ENCODE assay signal across 14 mouse cellular contexts in the genomic region with DNA sequence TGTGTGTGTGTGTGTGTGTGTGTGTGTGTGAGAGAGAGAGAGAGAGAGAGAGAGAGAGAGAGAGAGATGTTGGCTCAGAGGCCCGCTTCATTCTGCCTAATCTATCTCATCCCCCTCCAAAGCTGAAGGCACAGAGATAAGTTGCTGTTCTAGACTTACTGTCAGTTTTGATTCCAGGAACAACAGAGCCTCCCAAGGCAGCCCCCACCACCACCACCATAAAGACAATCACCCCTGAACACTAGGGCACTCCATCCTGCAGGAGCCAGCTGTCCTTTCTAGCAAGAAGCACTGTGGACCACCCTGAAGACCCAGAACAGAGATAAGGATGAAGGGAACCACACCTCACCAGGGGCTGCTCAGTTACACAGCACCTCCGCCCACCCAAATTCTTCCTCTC. TPM values are rescaled to one million over a fixed set of nuclear protein-coding genes. Genes with fewer than 3 reads are reported as not detected.
DNase-seq lines count a peak whose midpoint lies in the region; ATAC-seq and TF ChIP-seq lines count a peak whose summit lies in the region.
"Had no signal": no experiment of that assay in that cellular context is flagged by ENCODE, and none has a peak within 500 bp of the region (broad histone marks: within the 10 kb centered on the region; RNA-seq: fewer than 3 reads in every experiment).

No protein-coding gene starts in this region.

- H3K27ac ChIP-seq in heart, embryonic 15.5 days = peak overlapping the region; percentile 14; the same call in 1 of the 2 replicates
- H3K27ac ChIP-seq in heart, adult 2 months = no peak overlapping the region
- H3K27ac ChIP-seq in liver, embryonic 15.5 days (replicated peaks) = peak overlapping the region; percentile 71
- H3K27ac ChIP-seq in gastrocnemius, adult 2 months = no peak overlapping the region
- H3K27ac ChIP-seq: hindbrain, embryonic 15.5 days; kidney, embryonic 15.5 days; macrophage; stomach, postnatal 0 days had no signal

- TF ChIP-seq EP300 in heart, adult 2 months (IDR thresholded peaks at IDR 0.05; ENCODE audit: insufficient read depth, low read depth, low read length) = no peak

- peaks cover 62% of the 10 kb centered on the region for H3K4me1 ChIP-seq in heart, embryonic 15.5 days (replicated peaks)
- peaks cover 15% of the 10 kb centered on the region for H3K4me1 ChIP-seq in heart, adult 2 months (ENCODE audit: control insufficient read depth, insufficient read depth, low read length)
- peaks cover 92% of the 10 kb centered on the region for H3K4me1 ChIP-seq in G1E (ENCODE audit: insufficient read depth, low read depth, low read length)
- H3K4me1 ChIP-seq in liver, embryonic 15.5 days (replicated peaks) = peaks cover 96% of the 10 kb centered on the region

- H3K4me2 ChIP-seq in heart, embryonic 15.5 days = no peak overlapping the region
- H3K4me2 ChIP-seq in liver, embryonic 15.5 days = peak overlapping the region; percentile 47
- H3K4me2 ChIP-seq: hindbrain, embryonic 15.5 days; kidney, embryonic 15.5 days had no signal

- no peak for TF ChIP-seq CTCF in heart, adult 2 months (IDR thresholded peaks at IDR 0.05)
- TF ChIP-seq CTCF in G1E (IDR thresholded peaks at IDR 0.05; ENCODE audit: low read depth, low read length) = no peak
- no peak for TF ChIP-seq CTCF in gastrocnemius, adult 2 months (IDR thresholded peaks at IDR 0.05)

- H3K79me2 ChIP-seq in heart, adult 2 months (replicated peaks; ENCODE audit: control insufficient read depth, insufficient read depth, low read length) = no peaks in the 10 kb centered on the region; the same call in 1 of the 2 replicates

- H3K9ac ChIP-seq in heart, embryonic 15.5 days = no peak overlapping the region
- no peak overlapping the region for H3K9ac ChIP-seq in heart, adult 2 months (ENCODE audit: low read depth, low read length)
- H3K9ac ChIP-seq in liver, embryonic 15.5 days = no peak overlapping the region
- H3K9ac ChIP-seq: hindbrain, embryonic 15.5 days; kidney, embryonic 15.5 days had no signal

- 49% methylated on average over 2 of the region's 2 CpGs for WGBS in heart, embryonic 15.5 days
- WGBS in heart, adult 2 months = 77% methylated on average over 2 of the region's 2 CpGs
- 37% methylated on average over 2 of the region's 2 CpGs for WGBS in liver, embryonic 15.5 days (ENCODE audit: insufficient replicate concordance)

- no peaks in the 10 kb centered on the region for H3K27me3 ChIP-seq in heart, embryonic 15.5 days
- no peaks in the 10 kb centered on the region for H3K27me3 ChIP-seq in heart, adult 2 months (ENCODE audit: control insufficient read depth, insufficient read depth, low read length)
- H3K27me3 ChIP-seq in G1E (ENCODE audit: insufficient read depth, low read length) = no peaks in the 10 kb centered on the region
- H3K27me3 ChIP-seq in liver, embryonic 15.5 days = no peaks in the 10 kb centered on the region
- H3K27me3 ChIP-seq: hindbrain, embryonic 15.5 days; kidney, embryonic 15.5 days had no signal

- no peaks in the 10 kb centered on the region for H3K36me3 ChIP-seq in heart, embryonic 15.5 days
- H3K36me3 ChIP-seq in heart, adult 2 months (ENCODE audit: control insufficient read depth, insufficient read depth, low read length) = no peaks in the 10 kb centered on the region
- peaks cover 79% of the 10 kb centered on the region for H3K36me3 ChIP-seq in G1E (replicated peaks)
- H3K36me3 ChIP-seq in liver, embryonic 15.5 days (replicated peaks) = peaks cover 56% of the 10 kb centered on the region
- H3K36me3 ChIP-seq: hindbrain, embryonic 15.5 days had no signal

- intact Hi-C loops in heart, adult 2 months (cut with DNase I) = loop anchor here (5.0 kb wide), 1 partner anchor 129 kb away; no protein-coding TSS in a partner anchor
- intact Hi-C loops in gastrocnemius, adult 2 months (cut with DNase I) = no loop called here

- H3K9me3 ChIP-seq in heart, embryonic 15.5 days (replicated peaks) = no peaks in the 10 kb centered on the region
- no peaks in the 10 kb centered on the region for H3K9me3 ChIP-seq in G1E (replicated peaks)
- no peaks in the 10 kb centered on the region for H3K9me3 ChIP-seq in liver, embryonic 15.5 days (replicated peaks)
- H3K9me3 ChIP-seq: hindbrain, embryonic 15.5 days; kidney, embryonic 15.5 days had no signal

- ATAC-seq in heart, embryonic 15.5 days (replicated peaks; ENCODE audit: insufficient number of reproducible peaks, insufficient read depth, low FRiP score, low read depth) = no peak
- peak; percentile 56 for ATAC-seq in G1E (ENCODE audit: extremely low read depth, insufficient number of reproducible peaks, low FRiP score, poor library complexity, severe bottlenecking)
- ATAC-seq in liver, embryonic 15.5 days (ENCODE audit: insufficient read depth) = peak; percentile 79
- ATAC-seq: forebrain, embryonic 16.5 days had no signal

- no peak overlapping the region for H3K4me3 ChIP-seq in heart, embryonic 15.5 days
- H3K4me3 ChIP-seq in heart, adult 2 months = no peak overlapping the region
- peak overlapping the region; percentile 48; the same call in 1 of the 2 replicates for H3K4me3 ChIP-seq in G1E (ENCODE audit: low read depth, low read length)
- H3K4me3 ChIP-seq in liver, embryonic 15.5 days (replicated peaks) = 0 out of 2 replicates have a peak overlapping the region, but pooled peaks have one; percentile 13
- no peak overlapping the region for H3K4me3 ChIP-seq in gastrocnemius, adult 2 months
- H3K4me3 ChIP-seq: embryonic facial prominence, embryonic 10.5 days; hindbrain, embryonic 15.5 days; kidney, embryonic 15.5 days had no signal

- DNase-seq in heart, adult 2 months = no peak
- no peak for DNase-seq in G1E (ENCODE audit: low spot score)
- DNase-seq in c-Kit-positive CD71-positive TER-119-negative erythroid progenitor cells, embryonic 14.5 days (ENCODE audit: low read depth) = peak; percentile 77
- DNase-seq in gastrocnemius, adult 2 months = no peak
- no peak for DNase-seq in cerebellum, postnatal 10 days
- DNase-seq: cerebellum, postnatal 25 days had no signal

- TF ChIP-seq POLR2A in heart, adult 2 months (IDR thresholded peaks at IDR 0.05; ENCODE audit: insufficient read depth, low read depth, low read length) = no peak

RNA-seq across cellular contexts. Expression of gene Irs2, which starts 12.0 kb away (rescaled TPM):
- polyA plus RNA-seq in heart, embryonic 15.5 days (2015; fragmentation: Nextera tagmentation; extraction: Ambion mirVana) = 3.4 and 4.3 TPM in 2 replicates
- total RNA-seq in heart, adult 2 months (2021) = 10 to 100 TPM; 13.5 to 19.0 TPM
- polyA plus RNA-seq in heart, adult 2 months (2012; rRNA removed) = 4.5 TPM in 2 replicates
- 92.1 and 97.9 TPM in 2 replicates for total RNA-seq in G1E (2014; fragmentation: Nextera tagmentation)
- 15.6 and 17.4 TPM in 2 replicates for total RNA-seq in G1E (2017)
- polyA plus RNA-seq in G1E (2012) = 78.5 and 83.6 TPM in 2 replicates
- 4.0 and 5.2 TPM in 2 replicates for polyA plus RNA-seq in liver, embryonic 15.5 days (2015; fragmentation: Nextera tagmentation; extraction: Ambion mirVana)
- 10 to 100 TPM; 28.2 to 44.8 TPM for total RNA-seq in gastrocnemius, adult 2 months (2021)

Comparison
In these comparisons a context has a peak if more than half of its experiments do, and no peak if none do; other contexts are left out.
1. H3K27ac ChIP-seq: peak in heart, embryonic 15.5 days (single experiment) and liver, embryonic 15.5 days (single experiment); none in heart, adult 2 months (single experiment) and gastrocnemius, adult 2 months (single experiment).
2. H3K4me3 ChIP-seq: peak in G1E (single experiment) and liver, embryonic 15.5 days (single experiment); none in heart, embryonic 15.5 days (single experiment), heart, adult 2 months (single experiment) and gastrocnemius, adult 2 months (single experiment).
3. RNA of gene Irs2, which starts 12.0 kb away (polyA plus RNA-seq): 78.5 to 83.6 TPM in G1E; 4.5 TPM in heart, adult 2 months, 4.0 to 5.2 TPM in liver, embryonic 15.5 days and 3.4 to 4.3 TPM in heart, embryonic 15.5 days; every median in the first group is over 10 times any median in the second.